Mouse (Mus musculus) ES-E14 (cell line): Measurements from ENCODE around the gene Rpn1. TPM values are rescaled to one million over a fixed set of nuclear protein-coding genes. Genes with fewer than 3 reads are reported as not detected.
A peak's percentile ranks its signal among the peaks of the same experiment; 100 is the strongest.

Source experiments
- DNase-seq: peaks from one replicate; pipeline ENCODE4 v3.0.0-alpha.2; 2013; ENCODE audit warnings: low read depth, low spot score
- H3K27ac ChIP-seq: 2 replicates; pipeline ENCODE4 v1.5.1; 2012; ENCODE audit warnings: low read depth, mild to moderate bottlenecking, low read length, moderate library complexity, mixed read lengths; ENCODE audit not compliant: poor library complexity, insufficient read depth, severe bottlenecking
- H3K36me3 ChIP-seq: 2 replicates; pipeline ENCODE4 v1.6.1; 2012; ENCODE audit warnings: mild to moderate bottlenecking, low read length, moderate library complexity, mixed read lengths; ENCODE audit not compliant: control insufficient read depth, poor library complexity, insufficient read depth, severe bottlenecking
- H3K4me1 ChIP-seq, 2 experiments: fragments of 150-350 bp in 1 of 2; sonication (generic) in 1 of 2; 2 replicates each; pipeline ENCODE4 v1.6.1; 2012; ENCODE audit warnings: low read length in 2 of 2, mild to moderate bottlenecking in 1 of 2, mixed read lengths in 1 of 2; ENCODE audit not compliant: control insufficient read depth in 2 of 2, insufficient read depth in 2 of 2, poor library complexity in 1 of 2
- H3K4me3 ChIP-seq, 2 experiments: fragments of 150-350 bp in 1 of 2; sonication (generic) in 1 of 2; 2 replicates each; pipeline ENCODE4 v1.5.1; 2012; ENCODE audit warnings: low read length in 2 of 2, low read depth in 1 of 2, mild to moderate bottlenecking in 1 of 2, mixed read lengths in 1 of 2; ENCODE audit not compliant: insufficient read depth in 1 of 2, poor library complexity in 1 of 2, severe bottlenecking in 1 of 2
- H3K9ac ChIP-seq: 2 replicates; pipeline ENCODE4 v1.6.1; 2012; ENCODE audit warnings: low read depth, mild to moderate bottlenecking, low read length, mixed read lengths; ENCODE audit not compliant: poor library complexity, insufficient read depth, severe bottlenecking
- H3K9me3 ChIP-seq: fragments of 150-350 bp; sonication (generic); 2 replicates; pipeline ENCODE4 v1.6.1; 2012; ENCODE audit warnings: low read depth, mild to moderate bottlenecking, low read length; ENCODE audit not compliant: control insufficient read depth, insufficient read depth
- CHD2 ChIP-seq: IDR thresholded peaks from 2 replicates; pipeline ENCODE4 v1.6.1; 2014; ENCODE audit warnings: mild to moderate bottlenecking, low read depth, low read length, inconsistent platforms
- HCFC1 ChIP-seq: IDR thresholded peaks from 2 replicates; pipeline ENCODE4 v1.6.1; 2012; ENCODE audit warnings: low read length, inconsistent platforms, borderline replicate concordance; ENCODE audit not compliant: insufficient read depth
- MAFK ChIP-seq: IDR thresholded peaks from 2 replicates; pipeline ENCODE4 v1.6.1; 2014; ENCODE audit warnings: mild to moderate bottlenecking, low read depth, low read length, inconsistent platforms; ENCODE audit not compliant: insufficient read depth
- ZC3H11A ChIP-seq: IDR thresholded peaks from 2 replicates; pipeline ENCODE4 v1.6.1; 2012; ENCODE audit warnings: low read depth, mild to moderate bottlenecking, inconsistent platforms, low read length, borderline replicate concordance
- ZNF384 ChIP-seq: IDR thresholded peaks from 2 replicates; pipeline ENCODE4 v1.6.1; 2012; ENCODE audit warnings: low read depth, low read length, inconsistent platforms
- in situ Hi-C, 2 experiments: fragments of 600-800 bp; cut with MboI; formaldehyde crosslinking; loops; one replicate each; pipeline ENCODE4 v1.15.1; 2025; ENCODE audit warnings: low sequenced_read_pairs in 2 of 2, inconsistent platforms in 1 of 2; ENCODE audit not compliant: unreplicated experiment in 2 of 2
- total RNA-seq: library from RNA; depleted of rRNA; stranded (reverse); fragments of 300-350 nt; gene quantifications from 2 replicates; pipeline ENCODE4 v1.2.3, GENCODE M21; 2012

Gene Rpn1
- total RNA-seq, 1 experiment = 376 TPM

DNA sequence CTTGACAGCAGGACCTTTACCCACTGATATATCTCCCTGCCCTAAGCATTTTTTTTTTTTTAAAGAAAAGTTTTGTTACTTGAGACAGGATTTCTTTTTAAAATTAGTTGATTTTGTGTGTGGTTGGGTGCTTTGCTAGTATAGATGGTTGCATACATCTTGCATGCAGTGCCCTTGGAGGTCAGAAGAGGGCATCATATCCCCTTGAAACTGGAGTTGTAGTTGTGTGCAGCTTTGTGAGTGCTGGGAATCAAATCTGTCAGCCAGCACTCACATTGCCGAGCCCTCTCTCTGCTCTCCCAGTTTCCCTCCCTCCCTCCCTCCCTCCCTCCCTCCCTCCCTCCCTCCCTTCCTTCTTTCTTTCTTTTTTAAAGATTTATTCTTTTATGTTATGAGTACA lies 4.7 kb downstream of the Rpn1 start:
- Histone ChIP-seq H3K9ac (no peak overlapping the region), H3K4me3 (no peak overlapping the region), H3K27ac (no peak overlapping the region), H3K9me3 (no peaks in the 10 kb centered on the region), H3K36me3 (peaks cover 29% of the 10 kb centered on the region), H3K4me1 (peaks cover 0 to 3% of the 10 kb centered on the region in 2 experiments; a peak in 1 of 4 replicates)
- DNase-seq = no peak
- in situ Hi-C loops = no loop called here
- TF ChIP-seq HCFC1 (no peak), CHD2 (no peak)

- H3K27ac ChIP-seq = no peak overlapping the region
- H3K4me3 ChIP-seq = no peak overlapping the region
- DNase-seq = no peak
- no peaks in the 10 kb centered on the region for H3K9me3 ChIP-seq
- in situ Hi-C loops = no loop called here
- H3K36me3 ChIP-seq = peaks cover 57% of the 10 kb centered on the region
- no peaks in the 10 kb centered on the region for H3K4me1 ChIP-seq
- H3K9ac ChIP-seq = no peak overlapping the region
- TF ChIP-seq ZNF384 = no peak
- no peak for TF ChIP-seq CHD2
- TF ChIP-seq MAFK = no peak
Observed at GRCm38 (mm10) chr6:88095377-88095776, 11.1 kb downstream of the Rpn1 start.

- H3K4me3 ChIP-seq = no peak overlapping the region
- in situ Hi-C loops = no loop called here
- no peak for DNase-seq
- TF ChIP-seq CHD2 = no peak
- TF ChIP-seq ZNF384 = no peak
- TF ChIP-seq MAFK = no peak
- H3K36me3 ChIP-seq = peaks cover 61% of the 10 kb centered on the region
- H3K9ac ChIP-seq = no peak overlapping the region
- H3K9me3 ChIP-seq = no peaks in the 10 kb centered on the region
- no peak overlapping the region for H3K27ac ChIP-seq
- H3K4me1 ChIP-seq = peaks cover 0 to 6% of the 10 kb centered on the region in 2 experiments; a peak in 2 of 4 replicates
Observed at GRCm38 (mm10) chr6:88102096-88102495, 17.8 kb downstream of the Rpn1 start.

DNA sequence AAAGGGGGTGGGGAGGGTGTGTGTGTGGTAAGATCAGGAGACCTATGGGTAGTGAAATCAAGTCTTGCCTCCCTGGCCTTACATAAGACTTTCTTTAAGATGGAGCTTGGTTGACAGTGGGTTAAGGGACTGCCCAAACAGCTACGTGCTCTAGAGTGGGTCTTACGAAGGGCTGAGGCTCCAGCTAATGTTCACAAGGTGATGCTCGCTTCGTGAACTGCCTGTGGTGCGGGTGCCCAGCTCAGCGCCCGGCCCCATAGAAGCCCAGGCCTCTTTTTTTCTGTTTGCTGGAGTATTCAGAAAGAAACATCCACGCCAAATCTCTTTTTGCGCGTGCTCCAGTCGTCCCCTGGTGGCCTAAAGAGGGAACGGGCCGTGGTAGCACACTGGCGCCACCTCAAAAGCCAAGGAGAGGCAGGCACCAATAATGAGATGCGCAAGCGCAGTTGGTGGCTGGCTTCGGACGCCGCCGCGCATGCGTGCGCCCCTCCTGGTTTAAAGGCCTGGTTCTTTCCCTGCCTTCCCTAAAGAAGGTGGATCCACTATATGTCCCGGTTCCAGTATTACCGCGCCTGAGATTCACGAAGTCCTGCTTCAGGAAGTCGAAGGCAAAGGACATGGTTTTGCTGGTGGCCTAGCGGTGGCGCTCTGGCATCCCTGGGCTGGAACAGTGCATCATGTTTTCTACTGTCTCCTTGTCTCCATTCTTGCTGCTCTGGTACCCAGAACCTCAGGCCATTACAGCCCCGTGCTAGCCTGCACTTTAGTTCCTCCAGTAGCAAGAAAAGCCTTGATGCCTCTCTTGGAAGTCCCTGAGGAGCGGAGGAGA lies 21.7 kb downstream of the Rpn1 start:
- Histone ChIP-seq H3K36me3 (peaks cover 32% of the 10 kb centered on the region), H3K4me1 (peaks cover 2 to 21% of the 10 kb centered on the region in 2 experiments; a peak in 3 of 4 replicates), H3K27ac (peak overlapping the region; percentile 56; the same call in 1 of the 2 replicates), H3K9ac (peak overlapping the region; percentile 44), H3K4me3 (peak overlapping the region; percentile 17 to 52), H3K9me3 (no peaks in the 10 kb centered on the region)
- peak; percentile 90 for DNase-seq
- in situ Hi-C loops = no loop called here
- TF ChIP-seq CHD2 = no peak
- peak; percentile 76 for TF ChIP-seq ZNF384
- TF ChIP-seq MAFK = no peak
- 0 out of 2 replicates have a peak, but pooled peaks have one; percentile 41 for TF ChIP-seq ZC3H11A
- TF ChIP-seq HCFC1 = 0 out of 2 replicates have a peak, but pooled peaks have one; percentile 27

DNA sequence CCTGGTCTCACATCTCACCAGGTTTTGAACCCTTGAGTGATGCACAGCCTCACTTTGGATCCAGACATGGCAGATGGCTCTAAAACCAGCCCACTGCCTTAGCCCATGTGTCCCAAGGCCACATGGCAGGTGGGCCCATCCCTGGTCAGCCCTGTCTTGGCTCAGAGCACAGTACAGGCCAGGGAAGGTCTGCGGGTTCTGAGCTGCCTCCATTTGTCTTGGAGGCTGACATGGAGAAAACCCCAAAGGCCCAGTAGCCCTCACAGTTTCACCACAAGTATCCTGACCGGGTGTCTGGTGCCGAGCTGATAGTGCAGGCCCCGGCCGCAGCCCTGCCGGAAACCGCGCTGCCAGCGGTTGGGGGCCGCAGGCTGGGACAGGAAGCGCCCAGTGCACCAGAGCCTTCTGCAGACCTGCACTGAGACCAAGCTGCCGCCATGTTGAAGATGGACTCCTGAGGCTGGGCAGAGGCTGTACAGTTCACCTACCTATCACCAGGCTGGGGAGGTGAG lies 22.4 kb downstream of the Rpn1 start:
- Histone ChIP-seq H3K4me3 (peak overlapping the region; percentile 1 to 52), H3K36me3 (peaks cover 25% of the 10 kb centered on the region), H3K9ac (peak overlapping the region; percentile 44), H3K4me1 (peaks cover 2 to 21% of the 10 kb centered on the region in 2 experiments; a peak in 3 of 4 replicates), H3K9me3 (no peaks in the 10 kb centered on the region), H3K27ac (peak overlapping the region; percentile 56)
- in situ Hi-C loops = no loop called here
- no peak for DNase-seq
- TF ChIP-seq HCFC1 (no peak), CHD2 (no peak), ZC3H11A (no peak), MAFK (no peak), ZNF384 (no peak)
